ENCODE assay signal across 8 mouse cellular contexts in the genomic region with DNA sequence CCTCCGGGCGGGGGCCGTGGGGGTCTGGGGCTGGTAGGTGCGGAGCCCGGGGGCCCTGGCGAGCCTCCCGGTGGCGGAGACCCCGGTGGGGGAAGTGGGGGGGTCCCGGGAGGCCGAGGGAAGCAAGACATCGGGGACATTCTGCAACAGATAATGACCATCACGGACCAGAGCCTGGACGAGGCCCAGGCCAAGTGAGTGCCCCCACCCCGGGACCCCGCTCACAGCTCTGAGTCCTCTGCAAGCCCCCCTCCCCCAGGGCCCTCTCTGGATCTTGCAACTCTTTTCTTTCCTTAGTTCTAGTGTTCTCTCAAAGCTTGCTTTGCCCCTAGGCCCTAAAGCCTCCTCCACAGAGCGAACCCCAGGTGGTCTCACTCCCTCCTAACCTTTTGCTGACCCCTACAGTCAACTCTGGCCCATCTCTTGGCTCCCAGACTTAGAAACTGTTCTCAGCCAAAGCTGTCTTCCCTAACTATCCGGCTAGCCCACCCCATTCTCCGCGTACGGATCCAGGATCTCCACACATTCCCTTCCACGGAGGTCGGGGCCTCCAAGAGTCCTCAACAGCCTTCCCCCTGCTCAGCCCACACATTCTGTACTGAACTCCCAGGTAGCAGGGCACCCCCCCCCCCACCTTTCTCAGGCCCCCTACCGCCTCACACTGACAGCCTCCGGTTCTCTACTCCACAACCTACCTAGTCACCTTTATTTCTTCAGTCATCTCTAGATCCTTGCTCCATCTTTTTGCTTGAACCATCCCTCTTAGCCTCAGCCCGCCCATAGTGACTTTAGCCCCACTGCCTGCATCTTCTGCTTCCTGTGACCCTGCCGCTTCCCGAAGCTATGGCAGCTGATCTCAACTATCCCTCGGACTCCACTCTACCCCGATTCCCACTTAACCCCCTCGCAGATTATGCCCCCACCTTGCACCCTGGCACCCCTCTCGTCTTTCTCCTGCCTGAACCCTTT. TPM values are rescaled to one million over a fixed set of nuclear protein-coding genes. Genes with fewer than 3 reads are reported as not detected.
DNase-seq lines count a peak whose midpoint lies in the region; ATAC-seq lines count a peak whose summit lies in the region.

No protein-coding gene starts in this region.

- 2% methylated on average over 32 of the region's 32 CpGs for WGBS in heart, embryonic 11.5 days (ENCODE audit: insufficient replicate concordance)
- under 1% methylated on average over 31 of the region's 32 CpGs for WGBS in midbrain, embryonic 15.5 days

- peak; percentile 56 to 78 for DNase-seq in adrenal gland, adult (ENCODE audit: inconsistent age in 2 of 2, low spot score in 1 of 2)
- DNase-seq in adrenal gland, adult 18-20 months (ENCODE audit: low spot score in 2 of 2) = no peak
- peak; percentile 70 for DNase-seq in 3T3-L1 (ENCODE audit: low read depth, low spot score)
- DNase-seq in cerebellum, adult 8-10 months = peak; percentile 59
- DNase-seq in kidney, postnatal 4 days = peak; percentile 61 to 75
- DNase-seq in layer of hippocampus, postnatal 25 days (ENCODE audit: extremely low spot score in 1 of 2, low spot score in 1 of 2) = no peak

- peak overlapping the region; percentile 83 for H3K4me3 ChIP-seq in heart, embryonic 11.5 days (ENCODE audit: low read depth, low read length)
- H3K4me3 ChIP-seq in midbrain, embryonic 15.5 days = peak overlapping the region; percentile 80

- H3K27ac ChIP-seq in heart, embryonic 11.5 days (ENCODE audit: low read depth, low read length) = peak overlapping the region; percentile 97
- peak overlapping the region; percentile 98 for H3K27ac ChIP-seq in midbrain, embryonic 15.5 days

- ATAC-seq in heart, embryonic 11.5 days (replicated peaks; ENCODE audit: insufficient number of reproducible peaks, low FRiP score, low TSS enrichment) = no peak
- peak; percentile 18 for ATAC-seq in midbrain, embryonic 15.5 days (replicated peaks)

- H3K4me2 ChIP-seq in heart, embryonic 11.5 days = peak overlapping the region; percentile 92
- H3K4me2 ChIP-seq in midbrain, embryonic 15.5 days = peak overlapping the region; percentile 90

- no peaks in the 10 kb centered on the region for H3K9me3 ChIP-seq in heart, embryonic 11.5 days (replicated peaks; ENCODE audit: control insufficient read depth, low read length)
- H3K9me3 ChIP-seq in midbrain, embryonic 15.5 days = no peaks in the 10 kb centered on the region

- peaks cover 63% of the 10 kb centered on the region for H3K4me1 ChIP-seq in heart, embryonic 11.5 days (ENCODE audit: control insufficient read depth, insufficient read depth, low read length)
- peaks cover 56% of the 10 kb centered on the region for H3K4me1 ChIP-seq in midbrain, embryonic 15.5 days

- H3K9ac ChIP-seq in heart, embryonic 11.5 days (ENCODE audit: low read depth, low read length) = peak overlapping the region; percentile 98
- H3K9ac ChIP-seq in midbrain, embryonic 15.5 days = peak overlapping the region; percentile 92

- H3K36me3 ChIP-seq in heart, embryonic 11.5 days (ENCODE audit: control insufficient read depth, insufficient read depth, low read length) = peaks cover 9% of the 10 kb centered on the region; the same call in 1 of the 2 replicates
- H3K36me3 ChIP-seq in midbrain, embryonic 15.5 days (replicated peaks) = peaks cover 5% of the 10 kb centered on the region; the same call in 1 of the 2 replicates

- no peaks in the 10 kb centered on the region for H3K27me3 ChIP-seq in heart, embryonic 11.5 days (ENCODE audit: control insufficient read depth, insufficient read depth, low read length)
- H3K27me3 ChIP-seq in midbrain, embryonic 15.5 days (replicated peaks) = no peaks in the 10 kb centered on the region

RNA-seq across cellular contexts. Expression of a gene that starts 1.8 kb away (rescaled TPM):
- total RNA-seq in adrenal gland, adult 18-20 months (2021) = 10 to 100 TPM; 32.4 to 40.9 TPM
- 11.8 and 12.5 TPM in 2 replicates for polyA plus RNA-seq in heart, embryonic 11.5 days (2014; fragmentation: Nextera tagmentation; extraction: Ambion mirVana)
- 10.2 and 10.7 TPM in 2 replicates for polyA plus RNA-seq in midbrain, embryonic 15.5 days (2015; fragmentation: Nextera tagmentation; extraction: Ambion mirVana)
- 10 to 100 TPM; 55.8 to 61.5 TPM for total RNA-seq in layer of hippocampus, postnatal 25 days (2021)

RNA-seq across cellular contexts. Expression of a gene that starts 3.3 kb away (rescaled TPM):
- 1 to 10 TPM; 4.8 to 7.3 TPM for total RNA-seq in adrenal gland, adult 18-20 months (2021)
- 5.7 and 10.3 TPM in 2 replicates for polyA plus RNA-seq in heart, embryonic 11.5 days (2014; fragmentation: Nextera tagmentation; extraction: Ambion mirVana)
- 3.8 and 5.1 TPM in 2 replicates for polyA plus RNA-seq in midbrain, embryonic 15.5 days (2015; fragmentation: Nextera tagmentation; extraction: Ambion mirVana)
- total RNA-seq in layer of hippocampus, postnatal 25 days (2021) = 1 to 10 TPM; 1.3 to 2.1 TPM

RNA-seq across cellular contexts. Expression of a gene that starts 4.8 kb away (rescaled TPM):
- under 1 TPM; 0.73 to 0.86 TPM for total RNA-seq in adrenal gland, adult 18-20 months (2021)
- 3.2 and 4.5 TPM in 2 replicates for polyA plus RNA-seq in heart, embryonic 11.5 days (2014; fragmentation: Nextera tagmentation; extraction: Ambion mirVana)
- 1.7 and 1.8 TPM in 2 replicates for polyA plus RNA-seq in midbrain, embryonic 15.5 days (2015; fragmentation: Nextera tagmentation; extraction: Ambion mirVana)
- 1 to 10 TPM in 1 of 2 experiments, under 1 TPM in 1; 0.94 to 1.1 TPM for total RNA-seq in layer of hippocampus, postnatal 25 days (2021)

RNA-seq across cellular contexts. Expression of a gene that starts 10.6 kb away (rescaled TPM):
- total RNA-seq in adrenal gland, adult 18-20 months (2021) = 10 to 100 TPM; 71.8 to 86.7 TPM
- polyA plus RNA-seq in heart, embryonic 11.5 days (2014; fragmentation: Nextera tagmentation; extraction: Ambion mirVana) = 94.7 and 115 TPM in 2 replicates
- polyA plus RNA-seq in midbrain, embryonic 15.5 days (2015; fragmentation: Nextera tagmentation; extraction: Ambion mirVana) = 306 and 313 TPM in 2 replicates
- 10 to 100 TPM; 81.0 to 85.5 TPM for total RNA-seq in layer of hippocampus, postnatal 25 days (2021)

RNA-seq across cellular contexts. Expression of a gene that starts 11.2 kb away (rescaled TPM):
- total RNA-seq in adrenal gland, adult 18-20 months (2021) = 100 to 1,000 TPM; 106 to 112 TPM
- 51.6 and 63.1 TPM in 2 replicates for polyA plus RNA-seq in heart, embryonic 11.5 days (2014; fragmentation: Nextera tagmentation; extraction: Ambion mirVana)
- 128 and 130 TPM in 2 replicates for polyA plus RNA-seq in midbrain, embryonic 15.5 days (2015; fragmentation: Nextera tagmentation; extraction: Ambion mirVana)
- 100 to 1,000 TPM; 170 to 172 TPM for total RNA-seq in layer of hippocampus, postnatal 25 days (2021)

Comparison
In these comparisons a context has a peak if more than half of its experiments do, and no peak if none do; other contexts are left out.
1. DNase-seq: peak in adrenal gland, adult (2 of 2), 3T3-L1 (single experiment), cerebellum, adult 8-10 months (single experiment) and kidney, postnatal 4 days (2 of 2); none in adrenal gland, adult 18-20 months (0 of 2) and layer of hippocampus, postnatal 25 days (0 of 2).